Mouse (Mus musculus): ENCODE data around the gene Ankdd1a. TPM values are rescaled to one million over a fixed set of nuclear protein-coding genes. Genes with fewer than 3 reads are reported as not detected.

Ankdd1a gene
- not detected in 2 replicates for polyA plus RNA-seq (2012; ENCODE audit: insufficient read depth, insufficient read length, low replicate concordance, missing spikeins)

GRCm38 (mm10) chr9:65519807-65520504 lies at the start of gene Ankdd1a:
Gene Ankdd1a, minus strand, starts transcription at chr9:65520193.
- no peaks in the 10 kb centered on the region; the same call in 1 of the 2 replicates for H3K4me1 ChIP-seq (ENCODE audit: control insufficient read depth, insufficient read depth, low read length)
- H3K27ac ChIP-seq (ENCODE audit: insufficient read depth, low read depth, low read length) = peak within 1 kb of the TSS; percentile 22; the same call in 1 of the 2 replicates
- TF ChIP-seq POLR2A (IDR thresholded peaks at IDR 0.05; ENCODE audit: insufficient read depth, low read depth, low read length) = no peak
- H3K4me3 ChIP-seq (ENCODE audit: insufficient read depth, low read depth, low read length) = peak within 1 kb of the TSS; percentile 53
- WGBS = 2% methylated on average over 25 of the region's 25 CpGs

- 52% methylated on average over 6 of the region's 6 CpGs for WGBS
- Histone ChIP-seq H3K4me1 (ENCODE audit: control insufficient read depth, insufficient read depth, low read length) (peaks cover 9% of the 10 kb centered on the region), H3K27ac (ENCODE audit: insufficient read depth, low read depth, low read length) (peak overlapping the region; percentile 41), H3K4me3 (ENCODE audit: insufficient read depth, low read depth, low read length) (no peak overlapping the region)
- TF ChIP-seq CTCF (IDR thresholded peaks at IDR 0.05; ENCODE audit: insufficient read depth, low read depth, low read length) (no peak), POLR2A (IDR thresholded peaks at IDR 0.05; ENCODE audit: insufficient read depth, low read depth, low read length) (no peak)
Observed at GRCm38 (mm10) chr9:65569491-65569971, 49.5 kb upstream of the Ankdd1a start.

- Histone ChIP-seq H3K27ac (ENCODE audit: insufficient read depth, low read depth, low read length) (0 out of 2 replicates have a peak overlapping the region, but pooled peaks have one; percentile 41), H3K4me3 (ENCODE audit: insufficient read depth, low read depth, low read length) (no peak overlapping the region), H3K4me1 (ENCODE audit: control insufficient read depth, insufficient read depth, low read length) (peaks cover 8% of the 10 kb centered on the region)
- TF ChIP-seq POLR2A (IDR thresholded peaks at IDR 0.05; ENCODE audit: insufficient read depth, low read depth, low read length) (no peak), CTCF (IDR thresholded peaks at IDR 0.05; ENCODE audit: insufficient read depth, low read depth, low read length) (no peak)
- WGBS = 87% methylated on average over 6 of the region's 6 CpGs
Observed at GRCm38 (mm10) chr9:65568787-65569186, 48.8 kb upstream of the Ankdd1a start.

DNA sequence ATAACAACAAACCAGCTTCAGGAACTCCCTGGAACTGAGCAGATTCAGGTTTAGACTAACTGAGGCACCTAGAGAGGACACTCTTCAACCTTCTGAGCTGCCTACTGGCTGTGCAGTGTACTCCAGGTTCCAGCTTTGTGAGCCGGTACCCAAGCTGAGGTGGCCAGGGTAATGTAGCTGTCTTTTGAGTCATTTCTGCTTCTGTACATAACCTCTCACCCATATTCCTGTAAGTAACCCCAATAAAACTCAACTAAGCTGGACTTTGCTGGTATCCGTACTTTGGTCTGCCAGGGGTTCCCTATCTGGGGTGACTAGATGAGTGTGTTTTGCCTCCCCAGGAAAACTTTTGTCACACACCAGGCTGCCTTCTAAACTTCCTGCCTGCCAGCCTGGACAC lies 44.7 kb upstream of the Ankdd1a start:
- Histone ChIP-seq H3K4me3 (ENCODE audit: insufficient read depth, low read depth, low read length) (no peak overlapping the region), H3K4me1 (ENCODE audit: control insufficient read depth, insufficient read depth, low read length) (peaks cover 19% of the 10 kb centered on the region), H3K27ac (ENCODE audit: insufficient read depth, low read depth, low read length) (no peak overlapping the region)
- WGBS = 94% methylated on average over 2 of the region's 2 CpGs
- no peak for TF ChIP-seq CTCF (IDR thresholded peaks at IDR 0.05; ENCODE audit: insufficient read depth, low read depth, low read length)
- no peak for TF ChIP-seq POLR2A (IDR thresholded peaks at IDR 0.05; ENCODE audit: insufficient read depth, low read depth, low read length)

DNA sequence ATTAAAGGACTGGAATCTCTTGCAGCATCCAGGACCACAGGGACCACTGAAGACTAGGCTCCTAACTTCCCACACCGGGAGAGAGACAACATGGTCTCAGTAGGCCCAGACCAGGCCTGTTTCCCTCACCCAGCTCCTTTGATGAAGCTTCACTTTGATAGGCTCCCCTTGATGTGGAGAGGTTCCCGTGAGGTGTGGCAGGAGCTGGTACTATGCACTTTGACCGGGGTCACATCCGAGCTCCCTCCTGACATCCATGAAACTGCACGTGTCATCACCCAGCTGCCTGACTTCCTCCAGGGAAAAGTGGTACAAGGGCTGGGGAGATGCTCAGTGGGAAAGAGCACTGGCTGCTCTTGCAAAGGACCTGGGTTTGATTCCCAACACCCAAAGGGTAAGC lies 43.1 kb upstream of the Ankdd1a start:
- WGBS = 95% methylated on average over 5 of the region's 5 CpGs
- Histone ChIP-seq H3K27ac (ENCODE audit: insufficient read depth, low read depth, low read length) (no peak overlapping the region), H3K4me1 (ENCODE audit: control insufficient read depth, insufficient read depth, low read length) (peaks cover 14% of the 10 kb centered on the region), H3K4me3 (ENCODE audit: insufficient read depth, low read depth, low read length) (no peak overlapping the region)
- no peak for TF ChIP-seq CTCF (IDR thresholded peaks at IDR 0.05; ENCODE audit: insufficient read depth, low read depth, low read length)
- TF ChIP-seq POLR2A (IDR thresholded peaks at IDR 0.05; ENCODE audit: insufficient read depth, low read depth, low read length) = no peak

DNA sequence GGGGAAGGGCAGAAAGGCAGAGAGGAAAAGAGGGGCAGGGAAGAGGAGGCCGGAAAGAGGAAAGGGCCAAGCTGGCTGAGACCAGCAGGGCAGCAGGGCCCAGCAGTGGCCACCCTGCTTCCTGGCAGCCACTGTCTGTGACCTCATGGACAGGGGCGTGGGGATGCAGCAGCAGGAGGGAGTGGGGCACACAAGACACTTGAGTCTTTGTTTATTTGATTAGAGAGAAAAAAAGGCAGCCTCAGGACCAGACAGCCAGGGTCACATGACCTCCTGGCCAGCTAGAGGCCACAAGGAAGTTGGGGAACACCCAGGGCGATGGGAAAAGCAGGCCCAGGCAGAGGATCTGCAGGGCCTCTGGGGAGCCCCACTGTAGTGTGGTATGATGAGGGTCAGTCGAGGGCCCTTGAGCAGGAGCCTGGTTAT lies 42.1 kb upstream of the Ankdd1a start:
- H3K4me3 ChIP-seq (ENCODE audit: insufficient read depth, low read depth, low read length) = no peak overlapping the region
- WGBS = 38% methylated on average over 4 of the region's 4 CpGs
- H3K27ac ChIP-seq (ENCODE audit: insufficient read depth, low read depth, low read length) = no peak overlapping the region
- TF ChIP-seq POLR2A (IDR thresholded peaks at IDR 0.05; ENCODE audit: insufficient read depth, low read depth, low read length) = no peak
- no peak for TF ChIP-seq CTCF (IDR thresholded peaks at IDR 0.05; ENCODE audit: insufficient read depth, low read depth, low read length)
- H3K4me1 ChIP-seq (ENCODE audit: control insufficient read depth, insufficient read depth, low read length) = peaks cover 14% of the 10 kb centered on the region

GRCm38 (mm10) chr9:65561016-65561415 lies 41.0 kb upstream of the Ankdd1a start:
- WGBS = 65% methylated on average over 4 of the region's 4 CpGs
- 0 out of 2 replicates have a peak overlapping the region, but pooled peaks have one; percentile 46 for H3K27ac ChIP-seq (ENCODE audit: insufficient read depth, low read depth, low read length)
- no peak for TF ChIP-seq POLR2A (IDR thresholded peaks at IDR 0.05; ENCODE audit: insufficient read depth, low read depth, low read length)
- peaks cover 23% of the 10 kb centered on the region for H3K4me1 ChIP-seq (ENCODE audit: control insufficient read depth, insufficient read depth, low read length)
- no peak overlapping the region for H3K4me3 ChIP-seq (ENCODE audit: insufficient read depth, low read depth, low read length)

DNA sequence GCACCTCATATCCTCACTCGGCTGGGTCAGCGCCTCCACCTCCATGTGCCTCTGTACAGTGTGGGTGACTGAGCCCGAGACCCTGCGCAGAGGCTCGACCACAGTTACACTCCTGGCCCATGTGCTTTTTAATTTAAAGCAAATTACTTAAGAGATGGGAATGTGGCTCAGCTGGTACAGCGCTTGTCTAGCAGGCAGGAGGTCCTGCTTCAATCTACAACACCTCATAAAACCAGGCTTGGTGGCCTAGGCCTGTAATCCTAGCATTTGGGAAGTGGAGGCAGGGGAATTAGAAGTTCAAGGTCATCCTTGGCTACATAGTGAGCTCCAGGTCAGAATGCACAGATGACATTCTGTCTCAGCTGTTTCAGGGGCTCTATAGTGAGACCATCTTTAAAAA lies 38.8 kb upstream of the Ankdd1a start:
- WGBS = 96% methylated on average over 6 of the region's 6 CpGs
- Histone ChIP-seq H3K4me1 (ENCODE audit: control insufficient read depth, insufficient read depth, low read length) (peaks cover 32% of the 10 kb centered on the region), H3K4me3 (ENCODE audit: insufficient read depth, low read depth, low read length) (no peak overlapping the region), H3K27ac (ENCODE audit: insufficient read depth, low read depth, low read length) (no peak overlapping the region)
- TF ChIP-seq POLR2A (IDR thresholded peaks at IDR 0.05; ENCODE audit: insufficient read depth, low read depth, low read length) = no peak
- TF ChIP-seq CTCF (IDR thresholded peaks at IDR 0.05; ENCODE audit: insufficient read depth, low read depth, low read length) = no peak

GRCm38 (mm10) chr9:65556979-65557378 lies 37.0 kb upstream of the Ankdd1a start:
- Histone ChIP-seq H3K27ac (ENCODE audit: insufficient read depth, low read depth, low read length) (no peak overlapping the region), H3K4me1 (ENCODE audit: control insufficient read depth, insufficient read depth, low read length) (peaks cover 28% of the 10 kb centered on the region), H3K4me3 (ENCODE audit: insufficient read depth, low read depth, low read length) (no peak overlapping the region)
- WGBS = 95% methylated on average over 5 of the region's 5 CpGs
- TF ChIP-seq POLR2A (IDR thresholded peaks at IDR 0.05; ENCODE audit: insufficient read depth, low read depth, low read length) = no peak
- no peak for TF ChIP-seq CTCF (IDR thresholded peaks at IDR 0.05; ENCODE audit: insufficient read depth, low read depth, low read length)
